ENCODE assay signal across 16 mouse cellular contexts in the genomic region with DNA sequence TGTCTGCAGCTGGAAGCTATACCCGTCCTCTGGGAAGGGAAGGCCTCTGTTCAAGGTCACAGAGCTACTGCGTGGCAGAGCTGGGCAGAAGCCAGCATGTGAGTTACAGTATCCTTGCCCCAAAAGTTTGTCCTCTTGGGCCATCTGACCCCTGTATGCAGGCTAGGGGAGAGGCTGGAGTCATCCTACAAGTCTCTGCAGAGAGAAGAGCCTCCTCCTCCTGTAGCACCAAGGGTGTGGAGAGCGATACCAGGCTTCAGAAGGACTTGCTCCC. TPM values are rescaled to one million over a fixed set of nuclear protein-coding genes. Genes with fewer than 3 reads are reported as not detected.
DNase-seq lines count a peak whose midpoint lies in the region; ATAC-seq and TF ChIP-seq lines count a peak whose summit lies in the region.
"Had no signal": no experiment of that assay in that cellular context is flagged by ENCODE, and none has a peak within 500 bp of the region (broad histone marks: within the 10 kb centered on the region; RNA-seq: fewer than 3 reads in every experiment).

No protein-coding gene starts in this region.

- H3K27me3 ChIP-seq in intestine, embryonic 14.5 days (replicated peaks; ENCODE audit: control insufficient read depth, insufficient read depth, low read length): no peaks in the 10 kb centered on the region
- no peaks in the 10 kb centered on the region for H3K27me3 ChIP-seq in intestine, postnatal 0 days (replicated peaks; ENCODE audit: control insufficient read depth, insufficient read depth, low read length)
- no peaks in the 10 kb centered on the region for H3K27me3 ChIP-seq in testis, adult 2 months (ENCODE audit: control insufficient read depth, insufficient read depth, low read length)
- H3K27me3 ChIP-seq in limb, embryonic 10.5 days (ENCODE audit: low read depth, poor library complexity, severe bottlenecking): peaks cover 7% of the 10 kb centered on the region; the same call in 1 of the 2 replicates
- H3K27me3 ChIP-seq: hindbrain, embryonic 15.5 days; liver, embryonic 13.5 days; neural tube, embryonic 15.5 days had no signal

- peaks cover 6% of the 10 kb centered on the region for H3K4me1 ChIP-seq in intestine, embryonic 14.5 days (replicated peaks; ENCODE audit: control insufficient read depth, insufficient read depth, low read length)
- H3K4me1 ChIP-seq in intestine, postnatal 0 days (replicated peaks; ENCODE audit: control insufficient read depth, insufficient read depth, low read length): no peaks in the 10 kb centered on the region
- peaks cover 4% of the 10 kb centered on the region for H3K4me1 ChIP-seq in testis, adult 2 months (ENCODE audit: control insufficient read depth, insufficient read depth, low read length)
- H3K4me1 ChIP-seq in bone marrow, adult 2 months (ENCODE audit: control insufficient read depth, insufficient read depth, low read length): peaks cover 8% of the 10 kb centered on the region
- H3K4me1 ChIP-seq in limb, embryonic 10.5 days: peaks cover 12% of the 10 kb centered on the region

- TF ChIP-seq POLR2A in testis, adult 2 months (IDR thresholded peaks at IDR 0.05; ENCODE audit: control insufficient read depth, low read depth, low read length): no peak
- TF ChIP-seq POLR2A in bone marrow, adult 2 months (IDR thresholded peaks at IDR 0.05; ENCODE audit: borderline replicate concordance, control insufficient read depth, low read depth, low read length): no peak

- ATAC-seq in intestine, embryonic 14.5 days (replicated peaks; ENCODE audit: low FRiP score, low TSS enrichment, low read depth): no peak
- ATAC-seq in intestine, postnatal 0 days: no peak
- ATAC-seq: lung, postnatal 0 days had no signal

- peak overlapping the region; percentile 47; the same call in 1 of the 2 replicates for H3K27ac ChIP-seq in intestine, embryonic 14.5 days (ENCODE audit: low read depth)
- no peak overlapping the region for H3K27ac ChIP-seq in intestine, postnatal 0 days (ENCODE audit: low read depth, low read length)
- H3K27ac ChIP-seq in testis, adult 2 months (ENCODE audit: control insufficient read depth, insufficient read depth, low read depth, low read length): peak overlapping the region; percentile 34
- peak overlapping the region; percentile 34; the same call in 1 of the 2 replicates for H3K27ac ChIP-seq in bone marrow, adult 2 months (ENCODE audit: control insufficient read depth, insufficient read depth, low read depth, low read length, poor library complexity)
- no peak overlapping the region for H3K27ac ChIP-seq in limb, embryonic 10.5 days
- H3K27ac ChIP-seq: embryonic facial prominence, embryonic 13.5 days; hindbrain, embryonic 15.5 days; liver, embryonic 13.5 days; neural tube, embryonic 15.5 days had no signal

- no peak for DNase-seq in intestine, embryonic 14.5 days (ENCODE audit: low spot score)
- DNase-seq in testis, postnatal 14 days (ENCODE audit: low spot score): no peak
- DNase-seq in embryo, embryonic 10.5 days (ENCODE audit: low spot score): no peak
- DNase-seq in limb, embryonic 10.5 days (ENCODE audit: low spot score): no peak
- DNase-seq: cerebellum, adult 11-12 months; kidney, adult 9 months; kidney, postnatal 4 days; liver, embryonic 13.5 days had no signal

- no peaks in the 10 kb centered on the region for H3K9me3 ChIP-seq in intestine, embryonic 14.5 days (ENCODE audit: control insufficient read depth, low read length)
- H3K9me3 ChIP-seq in intestine, postnatal 0 days (ENCODE audit: control insufficient read depth): no peaks in the 10 kb centered on the region
- no peaks in the 10 kb centered on the region for H3K9me3 ChIP-seq in limb, embryonic 10.5 days (replicated peaks)
- H3K9me3 ChIP-seq: embryonic facial prominence, embryonic 13.5 days; hindbrain, embryonic 15.5 days; liver, embryonic 13.5 days; neural tube, embryonic 15.5 days had no signal

- no peak for TF ChIP-seq CTCF in intestine, postnatal 0 days (IDR thresholded peaks at IDR 0.05; ENCODE audit: low read depth)
- no peak for TF ChIP-seq CTCF in testis, adult 2 months (IDR thresholded peaks at IDR 0.05; ENCODE audit: control insufficient read depth, insufficient read depth, insufficient replicate concordance, low read depth, low read length)
- no peak for TF ChIP-seq CTCF in bone marrow, adult 2 months (IDR thresholded peaks at IDR 0.05; ENCODE audit: control insufficient read depth, insufficient read depth, low read length)

- no peak overlapping the region for H3K4me2 ChIP-seq in intestine, embryonic 14.5 days (ENCODE audit: low read length)
- H3K4me2 ChIP-seq in intestine, postnatal 0 days (replicated peaks; ENCODE audit: low read depth): no peak overlapping the region
- H3K4me2 ChIP-seq: embryonic facial prominence, embryonic 13.5 days; hindbrain, embryonic 15.5 days; liver, embryonic 13.5 days; neural tube, embryonic 15.5 days had no signal

- WGBS in intestine, embryonic 14.5 days: 40% methylated on average over 3 of the region's 3 CpGs
- WGBS in intestine, postnatal 0 days: 41% methylated on average over 3 of the region's 3 CpGs
- WGBS in bone marrow, adult 2 months: 83% methylated on average over 3 of the region's 3 CpGs
- WGBS in limb, embryonic 10.5 days: 87% methylated on average over 3 of the region's 3 CpGs

- H3K9ac ChIP-seq in intestine, embryonic 14.5 days (ENCODE audit: low read length): no peak overlapping the region
- no peak overlapping the region for H3K9ac ChIP-seq in intestine, postnatal 0 days (ENCODE audit: low read depth, low read length)
- H3K9ac ChIP-seq: hindbrain, embryonic 15.5 days; liver, embryonic 13.5 days; neural tube, embryonic 15.5 days had no signal

- no peaks in the 10 kb centered on the region for H3K36me3 ChIP-seq in intestine, embryonic 14.5 days (ENCODE audit: control insufficient read depth, insufficient read depth, low read length)
- no peaks in the 10 kb centered on the region for H3K36me3 ChIP-seq in intestine, postnatal 0 days (ENCODE audit: control insufficient read depth, insufficient read depth)
- H3K36me3 ChIP-seq in testis, adult 2 months (ENCODE audit: control insufficient read depth, insufficient read depth, low read length): no peaks in the 10 kb centered on the region
- H3K36me3 ChIP-seq in limb, embryonic 10.5 days: no peaks in the 10 kb centered on the region
- H3K36me3 ChIP-seq: embryonic facial prominence, embryonic 13.5 days; hindbrain, embryonic 15.5 days; liver, embryonic 13.5 days; neural tube, embryonic 15.5 days had no signal

- H3K4me3 ChIP-seq in intestine, embryonic 14.5 days (ENCODE audit: low read depth, low read length): no peak overlapping the region
- no peak overlapping the region for H3K4me3 ChIP-seq in intestine, postnatal 0 days (ENCODE audit: low read depth, low read length)
- no peak overlapping the region for H3K4me3 ChIP-seq in testis, adult 2 months (ENCODE audit: control insufficient read depth, low read depth, low read length)
- H3K4me3 ChIP-seq in bone marrow, adult 2 months (replicated peaks; ENCODE audit: control insufficient read depth, low read depth, low read length): no peak overlapping the region
- H3K4me3 ChIP-seq in limb, embryonic 10.5 days: no peak overlapping the region
- H3K4me3 ChIP-seq: embryonic facial prominence, embryonic 13.5 days; hindbrain, embryonic 15.5 days; liver, embryonic 13.5 days; neural tube, embryonic 15.5 days had no signal

RNA-seq across cellular contexts. Expression of a gene that starts 7.8 kb away (rescaled TPM):
- 0.15 TPM in 1 of 2 replicates, not detected in the other for polyA plus RNA-seq in intestine, embryonic 14.5 days (2014; fragmentation: Nextera tagmentation; extraction: Ambion mirVana)
- polyA plus RNA-seq in intestine, postnatal 0 days (2015; fragmentation: Nextera tagmentation; extraction: Ambion mirVana): not detected in 2 replicates
- polyA plus RNA-seq in testis, adult 2 months (2012; rRNA removed): 5.1 and 5.4 TPM in 2 replicates
- polyA plus RNA-seq in bone marrow, adult 2 months (2011; ENCODE audit: insufficient read depth, insufficient read length, low replicate concordance, missing spikeins): not detected in 2 replicates
- 0.06 TPM in 1 of 2 replicates, not detected in the other for polyA plus RNA-seq in limb, embryonic 10.5 days (2016; fragmentation: Nextera tagmentation; extraction: Ambion mirVana)
- polyA plus RNA-seq: gonadal fat pad, adult 2 months; liver, embryonic 13.5 days; lung, postnatal 0 days had no signal

Comparison
In these comparisons a context has a peak if more than half of its experiments do, and no peak if none do; other contexts are left out.
1. H3K27ac ChIP-seq: peak in intestine, embryonic 14.5 days (single experiment), testis, adult 2 months (single experiment) and bone marrow, adult 2 months (single experiment); none in intestine, postnatal 0 days (single experiment) and limb, embryonic 10.5 days (single experiment).